Mouse (Mus musculus) heart, adult 9 months (tissue): ENCODE data around the gene Gss.

Source experiments
- DNase-seq, 2 experiments: peaks; one replicate each; pipeline ENCODE4 v3.0.0; 2022; ENCODE audit warnings: low spot score in 2 of 2

Gene Gss

DNA sequence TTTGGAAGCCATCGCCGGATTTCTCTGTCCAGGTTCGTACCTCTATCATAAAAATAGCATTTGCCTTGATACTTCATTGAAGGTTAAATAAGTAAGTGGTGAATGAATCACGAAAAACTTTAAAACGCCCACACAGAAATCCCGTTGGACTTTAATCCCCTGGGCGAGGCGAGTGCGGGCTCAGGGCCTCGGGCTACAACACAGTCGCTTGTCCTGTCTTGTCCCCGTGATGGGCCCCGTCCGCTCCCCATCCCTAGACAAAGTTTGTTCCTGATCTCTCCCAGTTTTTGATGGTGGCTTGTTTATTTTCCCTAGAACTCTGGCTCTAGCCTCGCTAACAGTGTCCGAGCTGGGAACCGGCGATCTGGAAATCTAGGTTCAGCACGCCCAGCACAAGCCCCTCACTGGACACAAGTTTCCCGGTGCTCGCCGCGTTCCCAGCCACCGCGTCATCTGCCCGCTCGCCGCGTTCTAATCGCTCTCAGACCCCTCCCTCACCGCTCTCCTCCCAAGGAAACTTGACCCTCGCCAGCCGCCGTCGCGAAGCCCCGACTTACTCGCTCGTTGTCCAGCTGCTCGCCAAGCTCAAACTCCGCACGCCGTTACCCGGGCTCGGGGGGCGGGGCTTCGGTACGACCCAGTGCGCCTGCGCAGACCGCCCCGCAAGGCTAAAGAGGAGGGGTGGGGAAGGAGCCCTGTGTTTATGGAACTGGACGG is at the start of gene Gss:
TSS of gene Gss (minus strand) at position 674 of the 717 bp plus-strand sequence.
- DNase-seq: peak; percentile 99

GRCm38 (mm10) chr2:155641540-155642472 is 49.2 kb upstream of the Gss start:
- no peak for DNase-seq

- no peak for DNase-seq
Measured at GRCm38 (mm10) chr2:155640656-155641055, 48.0 kb upstream of the Gss start.

DNA sequence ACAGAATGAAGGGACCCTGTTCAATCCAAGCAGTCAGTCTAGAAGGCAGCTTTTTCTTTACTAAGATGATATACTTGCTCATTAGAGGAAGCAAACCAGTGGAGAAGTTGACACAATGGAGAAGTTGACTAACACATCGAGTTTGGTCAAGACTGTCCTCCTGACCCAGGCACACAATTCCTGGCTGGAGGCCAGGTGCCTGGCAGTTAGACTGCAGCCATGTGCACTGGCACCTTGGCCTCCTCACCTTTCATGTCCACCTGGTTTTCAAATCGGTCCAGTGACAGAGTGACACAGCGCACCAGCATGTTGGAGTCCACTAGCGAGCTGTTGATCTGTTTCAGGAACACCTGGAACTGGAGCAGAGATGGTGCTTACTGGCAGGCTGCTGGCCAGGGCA is 44.8 kb upstream of the Gss start:
- no peak for DNase-seq

- no peak for DNase-seq
Measured at GRCm38 (mm10) chr2:155636881-155637280, 44.3 kb upstream of the Gss start.

GRCm38 (mm10) chr2:155635961-155636360 is 43.4 kb upstream of the Gss start:
- no peak for DNase-seq

DNA sequence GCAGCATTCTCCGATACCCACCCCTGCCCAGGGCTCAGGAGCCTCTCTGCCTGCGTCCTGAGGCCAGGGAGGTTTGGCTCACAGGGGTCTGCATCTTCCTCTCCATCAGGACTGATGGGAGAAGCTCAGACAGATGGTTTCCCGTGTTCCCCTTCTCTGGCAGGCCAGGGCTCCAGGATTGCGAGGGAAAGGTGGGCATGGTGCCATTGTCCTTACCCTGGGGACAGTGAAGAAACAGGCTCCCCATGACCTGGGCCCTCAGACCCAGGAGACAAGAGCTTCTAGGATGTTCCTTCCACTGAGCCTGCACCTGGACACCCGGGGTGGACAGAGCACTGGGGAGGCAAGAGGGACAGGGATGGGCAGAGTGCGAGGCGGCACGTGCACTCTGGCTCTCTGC is 42.0 kb upstream of the Gss start:
- no peak for DNase-seq

DNA sequence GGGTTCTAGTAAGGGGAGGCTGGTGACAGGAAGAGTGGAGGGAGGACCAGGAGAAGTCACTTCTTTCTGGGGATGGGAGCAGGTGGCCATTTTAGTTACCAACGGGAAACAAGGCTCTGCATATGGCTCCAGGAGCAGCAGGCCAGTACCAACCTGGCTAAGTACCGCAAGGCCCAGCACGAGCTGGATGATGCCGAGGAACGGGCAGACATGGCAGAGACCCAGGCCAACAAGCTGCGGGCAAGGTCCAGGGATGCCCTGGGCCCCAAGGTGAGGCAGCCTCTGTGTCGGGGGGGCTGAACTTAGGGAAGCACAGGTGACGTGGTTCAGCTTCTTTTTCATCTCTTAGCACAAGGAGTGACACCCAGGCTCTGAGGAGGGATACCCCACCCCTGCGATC is 41.1 kb upstream of the Gss start:
- no peak for DNase-seq

DNA sequence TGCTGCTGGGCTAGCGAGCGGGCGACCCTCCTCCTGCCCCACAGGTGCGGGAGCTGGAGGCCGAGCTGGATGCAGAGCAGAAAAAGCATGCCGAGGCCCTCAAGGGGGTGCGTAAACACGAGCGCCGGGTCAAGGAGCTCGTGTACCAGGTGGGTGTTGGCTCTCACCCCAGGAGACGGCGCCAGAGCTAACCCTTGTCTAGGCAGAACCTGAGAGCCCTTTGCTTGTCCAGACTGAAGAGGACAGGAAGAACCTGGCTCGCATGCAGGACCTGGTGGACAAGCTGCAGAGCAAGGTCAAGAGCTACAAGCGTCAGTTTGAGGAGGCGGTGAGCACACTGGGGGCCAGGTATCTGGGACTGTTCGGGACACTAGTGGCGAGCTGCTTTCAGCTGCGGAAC is 40.5 kb upstream of the Gss start:
- DNase-seq: no peak

DNA sequence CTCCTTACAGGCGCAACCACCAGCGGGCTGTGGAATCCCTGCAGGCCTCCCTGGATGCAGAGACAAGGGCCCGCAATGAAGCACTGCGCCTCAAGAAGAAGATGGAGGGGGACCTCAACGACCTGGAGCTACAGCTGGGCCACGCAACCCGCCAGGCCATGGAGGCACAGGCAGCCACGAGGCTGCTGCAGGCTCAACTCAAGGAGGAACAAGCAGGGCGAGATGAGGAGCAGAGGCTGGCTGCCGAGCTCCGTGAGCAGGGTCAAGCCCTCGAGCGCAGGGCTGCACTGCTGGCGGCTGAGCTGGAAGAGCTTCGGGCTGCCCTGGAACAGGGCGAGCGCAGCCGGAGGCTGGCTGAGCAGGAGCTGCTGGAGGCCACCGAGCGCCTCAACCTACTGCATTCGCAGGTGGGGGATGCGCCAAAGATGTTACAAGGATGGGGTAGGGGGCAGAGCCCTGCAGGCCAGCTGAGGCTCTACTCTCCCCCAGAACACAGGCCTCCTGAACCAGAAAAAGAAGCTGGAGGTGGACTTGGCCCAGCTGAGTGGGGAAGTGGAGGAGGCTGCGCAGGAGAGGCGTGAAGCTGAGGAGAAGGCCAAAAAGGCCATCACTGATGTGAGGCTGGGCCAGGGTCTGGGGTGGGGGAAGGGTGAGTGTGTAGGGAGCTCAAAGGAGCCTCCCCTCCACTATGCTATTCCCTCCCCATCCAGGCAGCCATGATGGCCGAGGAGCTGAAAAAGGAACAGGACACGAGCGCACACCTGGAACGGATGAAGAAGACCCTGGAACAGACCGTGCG is 39.7 kb upstream of the Gss start:
- no peak for DNase-seq

- DNase-seq: no peak
Measured at GRCm38 (mm10) chr2:155630590-155631416, 38.2 kb upstream of the Gss start.

GRCm38 (mm10) chr2:155630153-155630552 is 37.5 kb upstream of the Gss start:
- no peak for DNase-seq

- DNase-seq: no peak
Measured at GRCm38 (mm10) chr2:155629231-155629661, 36.6 kb upstream of the Gss start.

DNA sequence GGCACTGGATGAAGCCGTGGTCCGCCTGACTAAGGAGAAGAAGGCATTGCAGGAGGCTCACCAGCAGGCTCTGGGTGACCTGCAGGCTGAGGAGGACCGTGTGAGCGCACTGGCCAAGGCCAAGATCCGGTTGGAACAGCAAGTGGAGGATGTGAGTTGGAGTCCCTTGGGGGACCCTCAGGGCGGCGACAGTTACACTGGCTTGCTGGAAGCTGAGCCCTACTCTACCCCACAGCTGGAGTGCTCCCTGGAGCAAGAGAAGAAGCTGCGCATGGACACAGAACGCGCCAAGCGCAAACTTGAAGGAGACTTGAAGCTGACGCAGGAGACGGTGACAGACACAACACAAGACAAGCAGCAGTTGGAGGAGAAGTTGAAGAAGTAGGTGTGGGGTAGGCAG is 35.9 kb upstream of the Gss start:
- no peak for DNase-seq

GRCm38 (mm10) chr2:155628112-155628511 is 35.5 kb upstream of the Gss start:
- no peak for DNase-seq

DNA sequence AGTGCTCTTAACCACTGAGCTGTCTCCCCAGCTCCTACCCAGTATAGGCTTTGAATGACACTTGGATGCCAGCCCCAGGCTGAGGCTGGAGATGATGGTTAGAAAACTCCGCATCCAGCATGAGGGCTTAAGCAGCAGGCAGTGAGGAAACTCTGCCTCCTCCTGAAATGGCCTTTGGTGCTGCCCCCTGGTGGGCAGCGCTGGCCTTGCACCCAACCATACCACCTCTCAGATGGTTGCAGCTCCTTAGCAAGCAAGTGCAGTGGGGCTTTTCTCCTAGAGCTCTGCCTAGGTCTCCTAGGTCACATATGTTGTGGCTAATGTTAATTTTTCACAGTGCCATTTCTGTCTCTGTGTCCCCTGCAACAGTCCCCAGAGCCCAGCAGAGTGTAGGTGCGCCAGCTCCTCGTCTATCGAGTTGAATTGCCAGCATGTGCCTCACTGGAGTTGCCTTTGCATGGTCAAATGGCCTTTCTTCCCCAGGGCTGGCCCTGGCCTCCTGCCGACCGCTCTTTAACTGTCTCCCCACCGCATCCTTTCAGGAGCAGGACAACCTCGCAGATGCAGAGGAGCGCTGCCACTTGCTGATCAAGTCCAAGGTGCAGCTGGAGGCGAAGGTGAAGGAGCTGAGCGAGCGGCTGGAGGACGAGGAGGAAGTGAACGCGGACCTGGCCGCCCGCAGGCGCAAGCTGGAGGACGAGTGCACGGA is 34.6 kb upstream of the Gss start:
- peak in 1 of 2 experiments; percentile 49 for DNase-seq

DNA sequence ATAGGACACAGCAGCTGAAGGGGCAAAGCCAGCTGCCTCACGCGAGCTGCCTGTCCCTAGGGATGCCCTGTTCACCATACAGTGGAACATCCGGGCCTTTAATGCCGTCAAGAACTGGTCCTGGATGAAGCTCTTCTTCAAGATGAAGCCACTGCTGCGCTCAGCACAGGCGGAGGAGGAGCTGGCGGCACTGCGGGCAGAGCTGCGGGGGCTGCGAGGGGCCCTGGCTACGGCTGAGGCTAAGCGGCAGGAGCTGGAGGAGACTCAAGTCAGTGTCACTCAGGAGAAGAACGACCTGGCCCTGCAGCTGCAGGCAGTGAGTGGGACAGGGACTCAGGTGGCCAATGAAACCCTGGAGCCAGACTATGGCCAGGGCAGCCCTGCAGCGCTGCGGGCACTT is 33.7 kb upstream of the Gss start:
- DNase-seq: no peak

DNA sequence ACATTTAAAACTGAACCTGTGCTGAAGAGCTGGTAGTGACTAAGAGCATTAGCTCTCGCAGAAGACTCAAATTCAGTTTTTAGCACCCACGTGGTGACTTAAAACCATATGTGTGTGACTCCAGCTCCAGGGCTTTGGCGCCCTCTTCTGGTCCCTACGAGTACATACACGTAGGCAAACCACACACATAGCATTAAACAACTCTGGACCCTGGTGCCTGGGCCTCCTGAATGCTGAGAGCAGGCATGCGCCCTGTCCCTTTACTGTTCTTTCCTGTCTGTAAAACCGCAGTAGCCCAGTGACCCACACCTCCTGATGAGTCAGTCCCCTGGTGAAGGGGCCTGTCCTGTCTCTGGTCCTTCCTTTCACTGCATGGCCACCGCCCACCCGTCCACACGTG is 32.1 kb upstream of the Gss start:
- no peak for DNase-seq

DNA sequence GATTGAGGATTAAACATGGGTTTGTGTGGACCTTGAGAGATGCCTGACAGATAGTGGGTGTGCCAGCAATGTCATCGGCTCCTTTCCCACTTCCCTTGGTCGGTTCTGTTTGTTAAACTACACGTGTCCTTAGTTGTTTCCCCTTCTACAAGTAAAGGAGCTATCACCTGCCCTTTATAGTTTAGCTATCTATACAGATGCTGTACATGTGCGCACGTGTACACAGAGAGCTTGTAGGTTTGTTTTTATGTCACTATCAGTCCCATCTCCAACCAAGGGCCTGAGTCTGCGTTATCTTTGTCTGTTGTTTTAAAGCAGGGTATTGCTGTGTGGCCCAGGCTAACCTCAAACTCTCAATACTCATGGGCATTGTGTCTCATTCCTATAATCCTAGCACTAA is 31.4 kb upstream of the Gss start:
- DNase-seq: no peak

DNA sequence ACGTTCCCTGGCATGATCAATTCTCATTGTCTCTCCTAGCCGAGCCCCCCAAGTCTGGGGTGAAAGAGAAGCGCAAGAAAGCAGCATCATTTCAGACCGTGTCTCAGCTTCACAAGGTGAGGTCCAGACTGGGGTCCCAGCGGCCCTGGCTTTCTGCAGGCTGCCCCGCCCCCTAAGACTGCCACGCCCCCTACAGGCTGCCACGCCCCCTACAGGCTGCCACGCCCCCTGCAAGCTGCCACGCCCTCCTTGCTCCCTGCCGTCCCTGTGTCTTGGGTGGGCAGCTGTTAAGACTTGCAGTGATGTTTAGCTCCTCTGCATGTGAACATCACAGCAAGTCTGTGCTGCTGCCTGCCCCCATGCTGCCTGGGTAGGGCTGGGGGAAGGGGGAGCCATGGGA is 30.0 kb upstream of the Gss start:
- no peak for DNase-seq

DNA sequence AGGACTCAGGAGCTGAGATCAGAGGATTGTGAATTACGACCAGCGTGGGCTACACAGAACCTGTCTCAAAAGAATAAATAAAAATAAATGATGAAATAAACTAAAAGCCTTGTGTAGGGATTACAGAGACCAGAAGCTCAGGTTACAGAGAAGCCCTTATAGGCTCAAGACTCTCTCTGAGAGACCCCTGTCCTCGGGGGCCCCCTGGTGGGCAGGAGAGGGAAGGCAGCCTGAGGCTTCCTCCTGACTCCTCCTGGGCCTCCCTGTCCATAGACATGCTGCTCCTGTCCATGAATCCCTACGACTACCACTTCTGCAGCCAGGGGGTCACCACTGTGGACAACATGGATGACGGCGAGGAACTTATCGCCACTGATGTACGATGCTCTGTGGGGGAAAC is 27.2 kb upstream of the Gss start:
- peak; percentile 55 to 83 for DNase-seq
